Mouse (Mus musculus) liver, embryonic 13.5 days (tissue): Measurements from ENCODE around the gene Abca1. TPM values are rescaled to one million over a fixed set of nuclear protein-coding genes. Genes with fewer than 3 reads are reported as not detected.

Source experiments
- ATAC-seq: fragments of 200-750 bp; cut with Nextera tagmentation; 2 replicates; pipeline ENCODE4 v1.8.0; 2017; ENCODE audit warnings: low read depth, mild to moderate bottlenecking, moderate number of reproducible peaks, moderate library complexity
- DNase-seq: peaks from one replicate; pipeline ENCODE4 v3.0.0; 2022
- H3K27ac ChIP-seq: fragments of 300-500 bp; sonication (generic); 2 replicates; pipeline ENCODE4 v1.5.1; 2015; ENCODE audit warnings: moderate library complexity, mild to moderate bottlenecking, inconsistent platforms
- H3K27me3 ChIP-seq: fragments of 300-500 bp; sonication (generic); 2 replicates; pipeline ENCODE4 v1.6.1; 2015; ENCODE audit warnings: mild to moderate bottlenecking, inconsistent platforms
- H3K36me3 ChIP-seq: fragments of 300-500 bp; sonication (generic); 2 replicates; pipeline ENCODE4 v1.6.1; 2015; ENCODE audit warnings: mild to moderate bottlenecking, inconsistent platforms
- H3K4me1 ChIP-seq: fragments of 300-500 bp; sonication (generic); replicated peaks from 2 replicates; pipeline ENCODE4 v1.6.1; 2015; ENCODE audit warnings: inconsistent platforms
- H3K4me2 ChIP-seq: fragments of 300-500 bp; sonication (generic); 2 replicates; pipeline ENCODE4 v1.6.1; 2015; ENCODE audit warnings: inconsistent platforms, mild to moderate bottlenecking, moderate library complexity
- H3K4me3 ChIP-seq: fragments of 300-500 bp; sonication (generic); replicated peaks from 2 replicates; pipeline ENCODE4 v1.5.1; 2015; ENCODE audit warnings: mild to moderate bottlenecking, inconsistent platforms
- H3K9ac ChIP-seq: fragments of 300-500 bp; sonication (generic); 2 replicates; pipeline ENCODE4 v1.6.1; 2015; ENCODE audit warnings: mild to moderate bottlenecking, inconsistent platforms
- H3K9me3 ChIP-seq: fragments of 300-500 bp; sonication (generic); replicated peaks from 2 replicates; pipeline ENCODE4 v1.6.1; 2016; ENCODE audit warnings: inconsistent platforms
- WGBS: fragments of 180-500 bp; shearing (Covaris S2); methylation state at CpG from one replicate; pipeline ENCODE4 v1.1.7; 2015; ENCODE audit not compliant: insufficient replicate concordance; 5-methylcytosine and 5-hydroxymethylcytosine counted together
- polyA plus RNA-seq: library from polyadenylated mRNA; unstranded; fragments of >200 nt; fragmentation: Nextera tagmentation; extraction: Ambion mirVana; gene quantifications from 2 replicates; pipeline ENCODE4 v1.2.1, GENCODE M21; 2015

Gene Abca1
- polyA plus RNA-seq, 1 experiment from 2014 or later = 6.5 TPM

GRCm38 (mm10) chr4:53121516-53122227 is 38.0 kb downstream of the Abca1 start:
- Histone ChIP-seq H3K9me3 (0 out of 2 replicates have a peak, but pooled peaks cover 2% of the 10 kb centered on the region), H3K9ac (no peak overlapping the region), H3K27me3 (no peaks in the 10 kb centered on the region), H3K4me3 (no peak overlapping the region), H3K4me2 (peak overlapping the region; percentile 6; the same call in 1 of the 2 replicates), H3K36me3 (peaks cover 11% of the 10 kb centered on the region), H3K27ac (peak overlapping the region; percentile 14; the same call in 1 of the 2 replicates), H3K4me1 (peaks cover 57% of the 10 kb centered on the region)
- ATAC-seq (peak; percentile 52), DNase-seq (no peak)
- WGBS = 35% methylated on average over 7 of the region's 7 CpGs

- Histone ChIP-seq H3K36me3 (peaks cover 5% of the 10 kb centered on the region), H3K4me1 (peaks cover 62% of the 10 kb centered on the region), H3K27ac (peak overlapping the region; percentile 14), H3K27me3 (no peaks in the 10 kb centered on the region), H3K9ac (no peak overlapping the region), H3K4me3 (no peak overlapping the region), H3K4me2 (peak overlapping the region; percentile 6; the same call in 1 of the 2 replicates), H3K9me3 (no peaks in the 10 kb centered on the region)
- 12% methylated on average over 3 of the region's 3 CpGs for WGBS
- DNase-seq (peak; percentile 58), ATAC-seq (peak; percentile 74)
Observed at GRCm38 (mm10) chr4:53121084-53121483, 38.6 kb downstream of the Abca1 start.

- Histone ChIP-seq H3K27ac (no peak overlapping the region), H3K27me3 (no peaks in the 10 kb centered on the region), H3K9ac (no peak overlapping the region), H3K4me3 (no peak overlapping the region), H3K4me1 (peaks cover 65% of the 10 kb centered on the region), H3K9me3 (no peaks in the 10 kb centered on the region), H3K4me2 (no peak overlapping the region), H3K36me3 (peaks cover 5% of the 10 kb centered on the region; the same call in 1 of the 2 replicates)
- WGBS = 61% methylated on average over 10 of the region's 10 CpGs
- ATAC-seq = no peak
- no peak for DNase-seq
Observed at GRCm38 (mm10) chr4:53120038-53120685, 39.5 kb downstream of the Abca1 start.

GRCm38 (mm10) chr4:53118643-53119042 is 41.1 kb downstream of the Abca1 start:
- no peak overlapping the region for H3K27ac ChIP-seq
- no peaks in the 10 kb centered on the region for H3K27me3 ChIP-seq
- peaks cover 5% of the 10 kb centered on the region; the same call in 1 of the 2 replicates for H3K36me3 ChIP-seq
- ATAC-seq = no peak
- 36% methylated on average over 4 of the region's 4 CpGs for WGBS
- no peak overlapping the region for H3K9ac ChIP-seq
- no peak overlapping the region for H3K4me2 ChIP-seq
- H3K4me1 ChIP-seq = peaks cover 63% of the 10 kb centered on the region
- DNase-seq = no peak
- no peaks in the 10 kb centered on the region for H3K9me3 ChIP-seq
- no peak overlapping the region for H3K4me3 ChIP-seq

- H3K4me1 ChIP-seq = peaks cover 58% of the 10 kb centered on the region
- no peak overlapping the region for H3K4me2 ChIP-seq
- no peak overlapping the region for H3K4me3 ChIP-seq
- H3K9ac ChIP-seq = no peak overlapping the region
- H3K27ac ChIP-seq = no peak overlapping the region
- no peaks in the 10 kb centered on the region for H3K9me3 ChIP-seq
- DNase-seq (no peak), ATAC-seq (no peak)
- no peaks in the 10 kb centered on the region for H3K27me3 ChIP-seq
- no peaks in the 10 kb centered on the region for H3K36me3 ChIP-seq
Observed at GRCm38 (mm10) chr4:53117610-53118009, 42.1 kb downstream of the Abca1 start.

GRCm38 (mm10) chr4:53117076-53117475 is 42.6 kb downstream of the Abca1 start:
- WGBS = 81% methylated on average over 5 of the region's 5 CpGs
- no peak for ATAC-seq
- no peak overlapping the region for H3K27ac ChIP-seq

GRCm38 (mm10) chr4:53115866-53116265 is 43.8 kb downstream of the Abca1 start:
- ATAC-seq = no peak; the same call in 1 of the 2 replicates
- Histone ChIP-seq H3K27ac (no peak overlapping the region), H3K9ac (no peak overlapping the region), H3K36me3 (0 out of 2 replicates have a peak, but pooled peaks cover 6% of the 10 kb centered on the region), H3K4me1 (peaks cover 49% of the 10 kb centered on the region), H3K9me3 (no peaks in the 10 kb centered on the region), H3K27me3 (no peaks in the 10 kb centered on the region), H3K4me3 (no peak overlapping the region), H3K4me2 (no peak overlapping the region)
- no peak for DNase-seq
- 45% methylated on average over 3 of the region's 5 CpGs for WGBS

More at GRCm38 (mm10) chr4:53117076-53117475, 42.6 kb downstream of the Abca1 start:
- H3K4me1 ChIP-seq = peaks cover 57% of the 10 kb centered on the region
- no peak for DNase-seq
- H3K4me2 ChIP-seq = no peak overlapping the region
- H3K36me3 ChIP-seq = 0 out of 2 replicates have a peak, but pooled peaks cover 2% of the 10 kb centered on the region
- H3K9ac ChIP-seq = no peak overlapping the region
- H3K27me3 ChIP-seq = no peaks in the 10 kb centered on the region
- H3K4me3 ChIP-seq = no peak overlapping the region
- no peaks in the 10 kb centered on the region for H3K9me3 ChIP-seq

- H3K4me1 ChIP-seq = peaks cover 45% of the 10 kb centered on the region
- no peaks in the 10 kb centered on the region for H3K9me3 ChIP-seq
- ATAC-seq (peak; percentile 41; the same call in 1 of the 2 replicates), DNase-seq (no peak)
- no peaks in the 10 kb centered on the region for H3K27me3 ChIP-seq
- H3K36me3 ChIP-seq = 0 out of 2 replicates have a peak, but pooled peaks cover 6% of the 10 kb centered on the region
- 64% methylated on average over 4 of the region's 4 CpGs for WGBS
- no peak overlapping the region for H3K9ac ChIP-seq
- H3K4me2 ChIP-seq = no peak overlapping the region
- H3K4me3 ChIP-seq = no peak overlapping the region
- no peak overlapping the region for H3K27ac ChIP-seq
Observed at GRCm38 (mm10) chr4:53115410-53115809, 44.3 kb downstream of the Abca1 start.

GRCm38 (mm10) chr4:53111919-53112355 is 47.8 kb downstream of the Abca1 start:
- Histone ChIP-seq H3K4me3 (no peak overlapping the region), H3K27ac (no peak overlapping the region), H3K4me1 (peaks cover 28% of the 10 kb centered on the region), H3K4me2 (no peak overlapping the region), H3K9ac (no peak overlapping the region), H3K9me3 (no peaks in the 10 kb centered on the region), H3K27me3 (no peaks in the 10 kb centered on the region), H3K36me3 (0 out of 2 replicates have a peak, but pooled peaks cover 6% of the 10 kb centered on the region)
- no peak for DNase-seq
- ATAC-seq = peak; percentile 66; the same call in 1 of the 2 replicates
- WGBS = 45% methylated on average over 4 of the region's 4 CpGs

- Histone ChIP-seq H3K9me3 (no peaks in the 10 kb centered on the region), H3K4me3 (no peak overlapping the region), H3K9ac (no peak overlapping the region), H3K36me3 (0 out of 2 replicates have a peak, but pooled peaks cover 10% of the 10 kb centered on the region), H3K27ac (no peak overlapping the region), H3K4me2 (no peak overlapping the region), H3K27me3 (no peaks in the 10 kb centered on the region), H3K4me1 (peaks cover 16% of the 10 kb centered on the region)
- ATAC-seq = no peak
- no peak for DNase-seq
- WGBS = 26% methylated on average over 5 of the region's 5 CpGs
Observed at GRCm38 (mm10) chr4:53110356-53110755, 49.3 kb downstream of the Abca1 start.

GRCm38 (mm10) chr4:53109381-53109928 is 50.2 kb downstream of the Abca1 start:
- Histone ChIP-seq H3K36me3 (0 out of 2 replicates have a peak, but pooled peaks cover 10% of the 10 kb centered on the region), H3K9ac (no peak overlapping the region), H3K27ac (no peak overlapping the region), H3K4me1 (peaks cover 9% of the 10 kb centered on the region; the same call in 1 of the 2 replicates), H3K27me3 (no peaks in the 10 kb centered on the region), H3K4me3 (no peak overlapping the region), H3K4me2 (no peak overlapping the region), H3K9me3 (no peaks in the 10 kb centered on the region)
- WGBS = 69% methylated on average over 9 of the region's 9 CpGs
- DNase-seq (no peak), ATAC-seq (no peak)
